Mouse (Mus musculus): ENCODE data around the gene Ppa2. TPM values are rescaled to one million over a fixed set of nuclear protein-coding genes. Genes with fewer than 3 reads are reported as not detected.

Ppa2 gene
- polyA plus RNA-seq, 1 experiment from 2014 or later: 91.7 TPM

GRCm38 (mm10) chr3:133312331-133312730 is 2.4 kb downstream of the Ppa2 start:
- H3K9me3 ChIP-seq (ENCODE audit: control insufficient read depth, low read depth, low read length): peaks cover 9% of the 10 kb centered on the region; the same call in 1 of the 2 replicates
- WGBS: 63% methylated on average over 3 of the region's 3 CpGs

GRCm38 (mm10) chr3:133312850-133313249 is 2.9 kb downstream of the Ppa2 start:
- H3K4me2 ChIP-seq (replicated peaks; ENCODE audit: low read depth, low read length): no peak overlapping the region
- no peaks in the 10 kb centered on the region for H3K27me3 ChIP-seq (ENCODE audit: control insufficient read depth, insufficient read depth, low read length)
- peaks cover 9% of the 10 kb centered on the region; the same call in 1 of the 2 replicates for H3K9me3 ChIP-seq (ENCODE audit: control insufficient read depth, low read depth, low read length)
- H3K36me3 ChIP-seq (ENCODE audit: control insufficient read depth, insufficient read depth, low read length): no peaks in the 10 kb centered on the region
- no peak overlapping the region for H3K9ac ChIP-seq (replicated peaks; ENCODE audit: low read depth, low read length)
- H3K4me1 ChIP-seq (ENCODE audit: control insufficient read depth, insufficient read depth, low read length): no peaks in the 10 kb centered on the region
- no peak overlapping the region for H3K4me3 ChIP-seq (ENCODE audit: low read depth, low read length)
- ATAC-seq (ENCODE audit: insufficient number of reproducible peaks, insufficient read depth, low FRiP score, low read depth): no peak
- H3K27ac ChIP-seq (ENCODE audit: low read length): no peak overlapping the region
- WGBS: 73% methylated on average over 6 of the region's 6 CpGs

More at GRCm38 (mm10) chr3:133312331-133312730, 2.4 kb downstream of the Ppa2 start:
- no peaks in the 10 kb centered on the region for H3K36me3 ChIP-seq (ENCODE audit: control insufficient read depth, insufficient read depth, low read length)
- no peak for ATAC-seq (ENCODE audit: insufficient number of reproducible peaks, insufficient read depth, low FRiP score, low read depth)
- H3K4me2 ChIP-seq (replicated peaks; ENCODE audit: low read depth, low read length): no peak overlapping the region
- H3K27me3 ChIP-seq (ENCODE audit: control insufficient read depth, insufficient read depth, low read length): no peaks in the 10 kb centered on the region
- no peaks in the 10 kb centered on the region for H3K4me1 ChIP-seq (ENCODE audit: control insufficient read depth, insufficient read depth, low read length)
- H3K9ac ChIP-seq (replicated peaks; ENCODE audit: low read depth, low read length): no peak overlapping the region
- no peak overlapping the region for H3K4me3 ChIP-seq (ENCODE audit: low read depth, low read length)
- H3K27ac ChIP-seq (ENCODE audit: low read length): no peak overlapping the region

DNA sequence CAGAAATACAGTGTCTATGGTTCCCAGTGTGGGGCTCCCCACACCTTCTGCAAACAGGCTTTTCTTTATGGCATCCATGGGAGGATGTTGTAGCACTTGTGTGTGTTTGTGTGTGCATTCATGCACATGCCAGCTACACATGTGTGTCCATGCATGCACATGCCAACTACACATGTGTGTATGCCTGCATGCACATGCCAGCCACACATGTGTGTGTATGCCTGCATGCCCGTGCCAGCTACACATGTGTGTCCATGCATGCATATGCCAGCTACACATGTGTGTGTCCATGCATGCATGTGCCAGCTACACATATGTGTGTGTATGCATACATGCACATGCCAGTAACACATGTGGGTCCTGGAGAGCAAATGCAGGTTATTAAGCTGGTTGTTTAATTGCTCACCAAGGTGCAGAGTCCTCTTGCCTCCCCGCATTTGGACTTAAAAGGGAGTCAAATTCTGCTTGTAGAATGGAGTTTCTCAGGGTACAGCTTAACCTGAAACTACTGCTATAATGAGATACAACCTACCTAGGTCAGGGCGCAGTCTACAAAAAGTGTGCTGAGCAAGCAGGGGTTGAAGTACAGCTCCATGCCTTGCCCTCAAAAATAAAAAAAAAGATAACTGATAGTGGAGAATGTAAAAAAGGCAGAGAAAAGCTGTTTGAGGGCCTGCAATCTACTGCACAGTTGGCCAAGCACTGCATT is 3.7 kb downstream of the Ppa2 start:
- H3K27me3 ChIP-seq (ENCODE audit: control insufficient read depth, insufficient read depth, low read length): no peaks in the 10 kb centered on the region
- H3K4me1 ChIP-seq (ENCODE audit: control insufficient read depth, insufficient read depth, low read length): no peaks in the 10 kb centered on the region
- H3K9me3 ChIP-seq (ENCODE audit: control insufficient read depth, low read depth, low read length): peaks cover 6% of the 10 kb centered on the region; the same call in 1 of the 2 replicates
- H3K4me2 ChIP-seq (replicated peaks; ENCODE audit: low read depth, low read length): no peak overlapping the region
- no peak overlapping the region for H3K27ac ChIP-seq (ENCODE audit: low read length)
- H3K36me3 ChIP-seq (ENCODE audit: control insufficient read depth, insufficient read depth, low read length): no peaks in the 10 kb centered on the region
- no peak for ATAC-seq (ENCODE audit: insufficient number of reproducible peaks, insufficient read depth, low FRiP score, low read depth)
- no peak overlapping the region for H3K4me3 ChIP-seq (ENCODE audit: low read depth, low read length)
- WGBS: 93% methylated on average over 3 of the region's 3 CpGs
- H3K9ac ChIP-seq (replicated peaks; ENCODE audit: low read depth, low read length): no peak overlapping the region

DNA sequence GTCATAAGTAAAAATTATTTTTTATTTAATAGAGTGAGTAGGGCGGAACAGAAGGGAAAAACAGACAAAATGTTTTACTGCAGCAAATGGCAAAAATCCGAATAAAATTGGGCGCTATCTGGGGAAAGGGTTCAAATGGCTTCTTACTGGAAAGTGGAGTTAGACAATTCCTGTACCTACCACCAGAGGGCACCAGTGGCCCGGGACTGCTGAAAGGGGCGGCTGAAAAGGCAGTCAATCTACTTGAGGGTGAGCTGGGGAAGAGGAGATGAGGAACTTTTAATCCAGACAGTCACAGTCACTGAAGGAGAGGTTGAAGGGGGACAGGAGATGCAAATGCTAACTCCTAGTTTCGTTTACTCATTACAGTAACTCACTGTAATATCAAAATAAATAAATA is 4.6 kb downstream of the Ppa2 start:
- peaks cover under 1% of the 10 kb centered on the region; the same call in 1 of the 2 replicates for H3K9me3 ChIP-seq (ENCODE audit: control insufficient read depth, low read depth, low read length)
- no peaks in the 10 kb centered on the region for H3K36me3 ChIP-seq (ENCODE audit: control insufficient read depth, insufficient read depth, low read length)
- WGBS: 41% methylated on average over 6 of the region's 6 CpGs
- no peaks in the 10 kb centered on the region for H3K4me1 ChIP-seq (ENCODE audit: control insufficient read depth, insufficient read depth, low read length)
- no peak overlapping the region for H3K9ac ChIP-seq (replicated peaks; ENCODE audit: low read depth, low read length)
- no peak overlapping the region for H3K4me2 ChIP-seq (replicated peaks; ENCODE audit: low read depth, low read length)
- H3K27me3 ChIP-seq (ENCODE audit: control insufficient read depth, insufficient read depth, low read length): no peaks in the 10 kb centered on the region
- H3K27ac ChIP-seq (ENCODE audit: low read length): no peak overlapping the region
- H3K4me3 ChIP-seq (ENCODE audit: low read depth, low read length): no peak overlapping the region
- ATAC-seq (ENCODE audit: insufficient number of reproducible peaks, insufficient read depth, low FRiP score, low read depth): no peak

DNA sequence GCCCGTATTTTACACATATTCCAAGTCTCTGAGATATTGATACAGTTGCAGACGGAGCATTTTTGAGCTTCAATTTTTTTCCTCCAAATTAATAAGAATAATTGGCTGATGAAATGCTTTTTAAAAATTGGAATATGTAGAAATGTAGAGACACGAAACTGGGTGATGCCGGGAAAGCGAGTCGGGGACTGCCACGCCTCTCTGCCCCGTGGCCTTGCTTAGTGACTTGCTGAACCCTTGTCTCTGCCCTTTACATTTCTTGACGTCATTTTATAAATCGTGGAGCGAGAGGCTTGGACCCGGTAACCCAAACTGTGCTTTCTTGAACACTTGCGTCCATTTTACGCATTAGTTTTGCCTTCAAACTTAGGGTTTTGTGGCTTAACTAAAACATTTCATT is 5.1 kb downstream of the Ppa2 start:
- Histone ChIP-seq H3K4me1 (ENCODE audit: control insufficient read depth, insufficient read depth, low read length) (no peaks in the 10 kb centered on the region), H3K4me3 (ENCODE audit: low read depth, low read length) (no peak overlapping the region), H3K27me3 (ENCODE audit: control insufficient read depth, insufficient read depth, low read length) (no peaks in the 10 kb centered on the region), H3K27ac (ENCODE audit: low read length) (no peak overlapping the region), H3K9me3 (ENCODE audit: control insufficient read depth, low read depth, low read length) (no peaks in the 10 kb centered on the region), H3K36me3 (ENCODE audit: control insufficient read depth, insufficient read depth, low read length) (no peaks in the 10 kb centered on the region), H3K4me2 (replicated peaks; ENCODE audit: low read depth, low read length) (no peak overlapping the region), H3K9ac (replicated peaks; ENCODE audit: low read depth, low read length) (no peak overlapping the region)
- 96% methylated on average over 14 of the region's 14 CpGs for WGBS
- ATAC-seq (ENCODE audit: insufficient number of reproducible peaks, insufficient read depth, low FRiP score, low read depth): no peak

- Histone ChIP-seq H3K9ac (replicated peaks; ENCODE audit: low read depth, low read length) (no peak overlapping the region), H3K4me1 (ENCODE audit: control insufficient read depth, insufficient read depth, low read length) (no peaks in the 10 kb centered on the region), H3K9me3 (ENCODE audit: control insufficient read depth, low read depth, low read length) (no peaks in the 10 kb centered on the region), H3K4me2 (replicated peaks; ENCODE audit: low read depth, low read length) (no peak overlapping the region), H3K36me3 (ENCODE audit: control insufficient read depth, insufficient read depth, low read length) (no peaks in the 10 kb centered on the region), H3K27ac (ENCODE audit: low read length) (no peak overlapping the region), H3K4me3 (ENCODE audit: low read depth, low read length) (no peak overlapping the region), H3K27me3 (ENCODE audit: control insufficient read depth, insufficient read depth, low read length) (no peaks in the 10 kb centered on the region)
- no peak for ATAC-seq (ENCODE audit: insufficient number of reproducible peaks, insufficient read depth, low FRiP score, low read depth)
- 90% methylated on average over 8 of the region's 8 CpGs for WGBS
Observed at GRCm38 (mm10) chr3:133315647-133316046, 5.7 kb downstream of the Ppa2 start.

- no peak overlapping the region for H3K4me2 ChIP-seq (replicated peaks; ENCODE audit: low read depth, low read length)
- no peak overlapping the region for H3K4me3 ChIP-seq (ENCODE audit: low read depth, low read length)
- no peaks in the 10 kb centered on the region for H3K9me3 ChIP-seq (ENCODE audit: control insufficient read depth, low read depth, low read length)
- no peak overlapping the region for H3K27ac ChIP-seq (ENCODE audit: low read length)
- no peak for ATAC-seq (ENCODE audit: insufficient number of reproducible peaks, insufficient read depth, low FRiP score, low read depth)
- no peak overlapping the region for H3K9ac ChIP-seq (replicated peaks; ENCODE audit: low read depth, low read length)
- no peaks in the 10 kb centered on the region for H3K4me1 ChIP-seq (ENCODE audit: control insufficient read depth, insufficient read depth, low read length)
- 88% methylated on average over 4 of the region's 4 CpGs for WGBS
- H3K36me3 ChIP-seq (ENCODE audit: control insufficient read depth, insufficient read depth, low read length): no peaks in the 10 kb centered on the region
- H3K27me3 ChIP-seq (ENCODE audit: control insufficient read depth, insufficient read depth, low read length): no peaks in the 10 kb centered on the region
Observed at GRCm38 (mm10) chr3:133317845-133318244, 7.9 kb downstream of the Ppa2 start.

DNA sequence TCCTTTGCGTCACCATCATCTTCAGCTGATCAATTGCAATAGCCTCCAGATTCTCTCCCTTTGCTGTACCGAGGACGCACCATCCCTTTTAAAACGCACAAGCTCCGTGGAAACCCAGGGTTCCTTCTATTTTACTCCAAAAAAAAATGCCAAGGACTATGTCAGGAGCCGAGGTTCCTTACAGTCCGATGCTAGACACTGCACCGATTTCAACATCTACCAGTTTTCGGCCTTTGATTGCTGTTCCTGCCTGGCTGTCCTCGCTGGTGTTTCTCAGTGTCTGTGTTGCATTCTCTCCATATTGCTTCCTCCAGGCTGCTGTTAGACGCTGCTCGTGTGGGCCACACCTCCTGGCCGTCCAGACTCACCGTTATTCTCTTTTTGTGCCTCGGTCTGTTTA is 8.7 kb downstream of the Ppa2 start:
- H3K9ac ChIP-seq (replicated peaks; ENCODE audit: low read depth, low read length): no peak overlapping the region
- 54% methylated on average over 15 of the region's 15 CpGs for WGBS
- H3K27me3 ChIP-seq (ENCODE audit: control insufficient read depth, insufficient read depth, low read length): no peaks in the 10 kb centered on the region
- no peaks in the 10 kb centered on the region for H3K4me1 ChIP-seq (ENCODE audit: control insufficient read depth, insufficient read depth, low read length)
- H3K9me3 ChIP-seq (ENCODE audit: control insufficient read depth, low read depth, low read length): no peaks in the 10 kb centered on the region
- H3K36me3 ChIP-seq (ENCODE audit: control insufficient read depth, insufficient read depth, low read length): no peaks in the 10 kb centered on the region
- H3K4me2 ChIP-seq (replicated peaks; ENCODE audit: low read depth, low read length): no peak overlapping the region
- H3K27ac ChIP-seq (ENCODE audit: low read length): no peak overlapping the region
- H3K4me3 ChIP-seq (ENCODE audit: low read depth, low read length): no peak overlapping the region
- no peak for ATAC-seq (ENCODE audit: insufficient number of reproducible peaks, insufficient read depth, low FRiP score, low read depth)

DNA sequence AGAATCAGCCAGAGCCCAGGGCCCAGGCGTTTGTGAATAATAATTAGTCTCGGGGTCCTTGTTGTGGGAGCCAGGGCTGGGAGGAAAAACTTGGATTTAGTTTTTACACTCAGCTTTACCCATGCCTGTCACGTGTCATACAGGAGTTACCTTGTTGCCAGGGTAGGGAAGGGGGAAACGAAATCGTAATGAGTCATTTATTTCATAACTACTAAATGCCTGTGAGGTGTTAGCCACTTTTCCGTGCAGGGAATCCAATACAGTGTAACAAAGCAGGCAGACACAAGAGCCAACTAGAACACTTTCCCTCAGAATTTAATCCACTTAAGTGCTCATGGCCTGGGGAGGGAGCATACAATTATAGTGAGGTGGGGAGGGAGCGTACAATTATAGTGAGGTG is 9.9 kb downstream of the Ppa2 start:
- H3K9me3 ChIP-seq (ENCODE audit: control insufficient read depth, low read depth, low read length): no peaks in the 10 kb centered on the region
- no peaks in the 10 kb centered on the region for H3K36me3 ChIP-seq (ENCODE audit: control insufficient read depth, insufficient read depth, low read length)
- H3K27me3 ChIP-seq (ENCODE audit: control insufficient read depth, insufficient read depth, low read length): no peaks in the 10 kb centered on the region
- H3K4me1 ChIP-seq (ENCODE audit: control insufficient read depth, insufficient read depth, low read length): no peaks in the 10 kb centered on the region
- 86% methylated on average over 7 of the region's 7 CpGs for WGBS
- no peak for ATAC-seq (ENCODE audit: insufficient number of reproducible peaks, insufficient read depth, low FRiP score, low read depth)
- no peak overlapping the region for H3K4me2 ChIP-seq (replicated peaks; ENCODE audit: low read depth, low read length)
- H3K4me3 ChIP-seq (ENCODE audit: low read depth, low read length): no peak overlapping the region
- H3K27ac ChIP-seq (ENCODE audit: low read length): no peak overlapping the region
- no peak overlapping the region for H3K9ac ChIP-seq (replicated peaks; ENCODE audit: low read depth, low read length)
